Mouse (Mus musculus) right cerebral cortex, postnatal 36 days (tissue): ENCODE measurements around the gene Col4a2.

ENCODE experiments used
- DNase-seq, 2 experiments: peaks; one replicate each; pipeline ENCODE4 v3.0.0; 2022; ENCODE audit warnings: low spot score in 2 of 2, mixed read lengths in 1 of 2

The Col4a2 gene

DNA sequence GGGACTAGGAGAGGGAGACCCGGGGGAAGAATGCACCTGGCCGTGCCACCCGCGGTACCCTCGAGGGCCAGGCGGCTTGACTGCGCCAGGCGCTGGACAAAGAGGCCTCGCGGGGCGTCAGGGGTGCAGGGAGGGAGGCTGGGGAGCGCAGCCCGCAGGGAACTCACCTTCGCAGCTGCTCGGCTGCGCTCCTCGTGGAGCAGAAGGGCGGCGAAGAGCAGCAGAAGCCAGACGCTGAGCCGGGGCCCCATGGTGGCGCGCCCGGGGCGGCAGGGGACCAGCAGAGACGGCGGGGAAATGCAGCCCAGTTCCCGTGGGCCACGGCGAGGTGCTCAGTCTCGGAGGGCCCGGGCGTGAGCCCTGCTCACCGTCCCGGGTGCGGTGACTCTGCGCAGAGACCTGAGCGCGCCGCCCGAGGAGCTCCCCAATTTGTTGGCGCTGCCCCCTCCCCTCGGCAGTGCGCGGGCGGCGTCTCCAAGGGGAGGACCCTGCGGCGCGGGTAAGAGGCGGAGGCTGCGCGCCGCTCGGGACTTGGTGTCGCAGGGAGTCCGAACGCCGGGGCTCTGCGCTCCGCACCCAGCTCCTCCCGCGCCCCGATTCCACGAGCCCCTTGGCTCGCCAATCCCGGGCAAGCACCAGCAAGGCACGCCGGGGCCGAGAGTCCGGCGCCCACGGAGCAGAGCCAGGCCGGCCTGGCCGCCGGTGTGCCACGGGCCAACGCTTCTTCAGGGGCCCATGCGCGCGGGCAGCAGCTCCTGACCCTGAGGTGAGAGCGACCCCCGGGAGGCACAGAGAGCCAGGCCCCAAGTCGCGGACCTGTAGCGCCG lies at the start of gene Col4a2, which contains the start of gene Col4a1:
TSS of gene Col4a2 (plus strand) at position 457 of the 827 bp plus-strand sequence.
TSS of gene Col4a1 (minus strand) at position 478 of the 827 bp plus-strand sequence.
- peak; percentile 73 to 80 for DNase-seq

DNA sequence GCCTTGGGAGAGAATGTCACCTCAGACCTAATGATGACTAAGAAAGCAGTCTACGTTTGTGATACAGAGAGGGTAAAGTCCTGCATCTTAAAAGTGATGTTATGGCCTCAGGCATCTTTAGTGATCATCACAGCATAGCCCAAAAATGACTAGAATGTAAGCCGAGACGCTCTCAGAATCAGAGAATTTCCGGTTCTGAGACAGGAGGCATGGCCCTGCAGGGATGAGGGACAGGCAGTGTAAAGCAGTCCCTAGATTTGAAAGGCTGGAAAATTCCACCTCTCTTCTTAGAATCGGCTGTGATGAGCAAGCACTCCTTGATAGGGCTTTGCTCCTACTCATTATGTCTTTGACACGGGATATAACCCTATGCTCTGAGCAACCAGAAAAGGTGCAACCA lies 48.8 kb upstream of the Col4a2 start:
- DNase-seq = no peak

GRCm38 (mm10) chr8:11265971-11266370 lies 46.6 kb upstream of the Col4a2 start:
- DNase-seq = no peak

GRCm38 (mm10) chr8:11266471-11266870 lies 46.1 kb upstream of the Col4a2 start:
- no peak for DNase-seq

DNA sequence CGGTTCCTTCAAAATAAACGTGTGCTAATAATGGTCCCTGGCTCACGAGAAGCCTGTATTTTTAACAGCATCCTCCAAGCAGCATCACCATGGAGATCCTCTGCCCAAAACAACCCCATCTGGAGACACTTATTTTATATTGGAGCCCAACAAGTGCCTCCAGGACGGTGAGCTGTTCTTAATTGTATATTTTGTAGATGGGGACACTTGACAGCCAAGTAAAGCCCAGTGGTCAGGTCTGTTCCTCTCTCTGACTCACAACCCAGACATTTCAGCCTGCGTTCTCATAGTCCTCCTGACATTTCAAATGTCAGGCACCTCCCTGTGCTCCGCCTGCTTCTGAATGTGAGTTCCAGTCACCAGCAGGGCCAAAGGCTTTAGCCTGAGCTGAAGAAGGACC lies 43.9 kb upstream of the Col4a2 start:
- DNase-seq = no peak

- DNase-seq = no peak
Observed at GRCm38 (mm10) chr8:11270826-11271225, 41.8 kb upstream of the Col4a2 start.

GRCm38 (mm10) chr8:11272205-11272604 lies 40.4 kb upstream of the Col4a2 start:
- DNase-seq = no peak

DNA sequence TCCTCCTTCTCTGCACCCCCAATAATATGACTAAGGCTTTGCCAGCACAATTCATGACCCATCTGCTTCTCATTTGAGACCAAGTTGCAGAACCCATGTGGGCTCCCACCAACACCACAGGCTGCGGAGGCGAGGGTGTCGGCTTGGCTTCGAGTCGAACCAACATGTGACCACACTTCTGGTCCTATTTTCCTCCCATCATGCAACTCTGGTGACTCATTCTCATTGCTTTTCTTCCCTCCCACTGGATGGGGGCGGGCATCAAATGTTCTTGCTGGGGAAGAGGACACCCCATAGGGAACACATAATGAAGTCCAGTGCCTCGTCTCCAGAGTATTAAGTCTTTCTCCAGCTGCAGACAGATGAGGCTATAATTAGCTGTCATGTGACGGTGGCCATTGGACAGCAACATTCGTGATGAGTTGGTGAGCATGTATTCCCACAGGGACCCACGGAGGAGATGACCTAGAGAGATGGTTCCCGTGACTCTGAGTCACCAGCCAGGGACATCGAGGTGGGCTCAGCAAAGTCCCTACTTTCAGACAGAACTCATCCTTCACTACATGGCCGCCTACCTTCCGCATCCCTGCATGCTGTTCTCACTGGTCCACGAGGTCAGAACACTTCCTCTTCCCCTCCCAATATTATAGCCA lies 39.0 kb upstream of the Col4a2 start:
- DNase-seq = peak; percentile 87 to 92

- no peak for DNase-seq
Observed at GRCm38 (mm10) chr8:11274415-11274814, 38.2 kb upstream of the Col4a2 start.

DNA sequence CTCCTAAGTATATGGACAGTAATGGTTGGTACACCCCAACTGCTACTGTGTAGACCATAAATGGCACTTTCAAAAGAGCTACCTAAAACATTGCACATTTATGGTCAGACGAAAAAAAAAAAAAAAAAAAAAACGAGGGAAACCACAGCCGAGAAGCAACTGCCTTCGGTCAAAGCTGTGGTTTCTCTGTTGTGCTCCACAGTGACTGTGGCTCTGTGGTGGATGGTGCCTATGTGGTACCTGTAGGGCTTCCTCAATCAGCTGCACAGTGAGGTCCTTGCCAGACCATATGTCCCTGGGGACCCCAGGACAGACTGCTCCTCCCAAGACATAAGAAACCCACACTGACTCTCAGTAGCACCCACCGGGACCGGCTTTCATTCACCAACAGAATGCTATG lies 36.3 kb upstream of the Col4a2 start:
- DNase-seq = no peak

DNA sequence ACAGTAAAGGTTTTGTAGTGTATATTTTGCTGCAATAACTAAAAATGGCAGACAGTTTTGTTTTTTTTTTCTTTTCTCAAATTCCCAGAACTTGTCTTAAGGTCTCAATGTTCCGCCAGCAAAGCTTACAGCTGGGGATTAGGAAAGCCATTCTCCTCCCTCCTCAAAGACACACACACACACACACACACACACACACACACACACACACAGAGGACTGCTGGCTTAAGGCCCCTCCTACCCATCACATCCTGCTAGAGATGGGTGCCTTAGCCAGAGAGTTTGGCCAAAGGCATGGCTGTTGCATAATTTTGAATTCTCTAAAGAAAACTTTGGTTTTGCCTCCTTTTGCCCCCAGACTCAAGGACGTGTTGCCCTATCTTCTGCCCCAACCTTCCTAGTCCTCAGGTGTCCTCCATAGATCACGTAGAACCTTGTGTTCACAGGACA lies 35.0 kb upstream of the Col4a2 start:
- DNase-seq = no peak

- DNase-seq = no peak
Observed at GRCm38 (mm10) chr8:11278101-11278611, 34.4 kb upstream of the Col4a2 start.

DNA sequence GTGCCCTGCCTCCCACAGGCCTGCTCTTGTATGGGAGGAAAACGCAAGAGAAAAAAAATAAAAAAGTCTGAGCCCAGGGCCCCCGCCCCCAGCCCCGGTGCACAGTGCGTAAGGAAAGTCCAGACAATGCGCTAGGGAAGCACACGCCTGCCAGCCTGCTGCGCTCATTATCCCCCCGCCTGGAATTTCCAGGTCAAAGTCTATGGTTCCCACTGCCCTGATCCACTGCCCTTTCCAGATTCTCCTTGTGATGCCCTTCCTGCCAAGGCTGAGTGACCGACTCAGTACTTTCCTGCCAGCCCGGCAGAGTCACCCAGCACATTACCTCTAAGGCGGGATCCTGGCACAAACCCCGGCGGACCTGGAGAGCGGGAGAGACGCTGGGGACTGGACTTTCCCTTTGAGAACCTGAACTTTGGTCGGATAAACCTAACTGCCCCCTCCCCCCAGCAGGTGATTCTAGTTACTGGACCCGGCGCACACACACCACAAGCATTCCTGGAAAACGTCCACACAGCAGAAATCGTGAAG lies 33.2 kb upstream of the Col4a2 start:
- no peak for DNase-seq

DNA sequence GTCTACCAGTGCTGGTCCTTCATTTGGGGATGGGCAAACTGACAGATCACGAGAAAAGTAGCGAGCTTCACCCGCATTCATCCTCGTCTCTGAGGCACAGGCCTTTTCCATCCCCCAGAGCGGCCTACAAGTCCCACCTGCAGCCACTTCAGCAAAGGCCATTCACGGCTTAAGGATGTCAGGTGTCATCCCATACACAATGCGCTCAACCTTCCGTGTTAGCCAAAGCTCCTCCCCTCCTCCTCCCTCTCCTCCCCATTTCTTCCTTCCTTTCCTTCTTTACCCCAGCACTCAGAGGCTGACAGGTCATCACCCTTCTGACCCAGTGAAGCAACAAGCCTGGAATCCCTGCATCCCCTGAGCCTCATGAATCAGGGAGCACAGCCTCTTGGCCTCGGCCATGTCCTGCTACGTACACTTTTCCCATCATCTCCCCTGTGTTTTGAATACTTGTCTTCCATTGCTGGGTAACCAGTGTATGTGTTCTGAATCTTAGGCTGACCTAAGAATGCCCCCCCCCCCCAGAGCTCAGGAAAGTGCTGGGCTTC lies 31.8 kb upstream of the Col4a2 start:
- no peak for DNase-seq

- no peak for DNase-seq
Observed at GRCm38 (mm10) chr8:11282139-11282538, 30.5 kb upstream of the Col4a2 start.

- no peak for DNase-seq
Observed at GRCm38 (mm10) chr8:11282696-11283095, 29.9 kb upstream of the Col4a2 start.

- DNase-seq = no peak
Observed at GRCm38 (mm10) chr8:11283217-11283616, 29.4 kb upstream of the Col4a2 start.

- no peak for DNase-seq
Observed at GRCm38 (mm10) chr8:11285437-11285836, 27.2 kb upstream of the Col4a2 start.

GRCm38 (mm10) chr8:11287139-11287538 lies 25.5 kb upstream of the Col4a2 start:
- no peak for DNase-seq

DNA sequence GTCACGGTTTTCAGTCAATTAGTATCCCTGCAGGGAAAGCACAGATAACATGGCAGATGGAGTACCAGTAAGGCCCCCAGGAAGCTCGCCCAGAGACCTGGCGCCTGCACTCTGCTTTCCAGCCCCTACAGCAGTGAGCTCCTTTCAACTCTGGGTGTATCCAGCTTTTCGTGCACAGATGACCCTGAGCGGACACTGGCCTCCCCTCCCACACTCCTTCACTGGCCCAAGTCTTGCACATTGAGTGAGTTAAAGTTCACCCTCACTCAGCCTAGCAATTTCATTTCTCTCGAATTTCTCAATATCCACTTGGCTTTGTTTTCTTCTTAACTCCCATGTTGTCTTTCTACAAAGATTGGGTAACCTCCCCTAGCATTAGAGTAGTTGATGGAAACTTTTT lies 24.3 kb upstream of the Col4a2 start:
- DNase-seq = no peak

DNA sequence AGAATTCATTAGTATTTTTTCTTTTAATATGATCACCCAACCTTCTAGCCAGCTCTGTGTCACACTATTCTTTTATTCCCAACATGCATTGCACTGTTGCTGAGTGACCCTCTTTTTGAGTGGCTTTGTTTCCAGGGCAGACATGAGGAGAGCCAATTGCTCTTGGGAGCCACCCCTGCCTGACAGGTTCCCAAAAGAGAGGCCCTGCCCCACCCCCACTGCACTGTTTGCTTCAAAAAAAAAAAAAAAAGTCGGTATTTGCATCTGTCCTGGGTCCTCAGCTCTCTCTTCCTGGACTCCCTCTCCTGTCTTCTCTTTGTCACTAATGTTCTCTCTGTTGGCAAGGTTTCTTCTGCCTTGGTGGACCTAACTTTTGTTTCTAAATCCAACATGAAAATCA lies 22.1 kb upstream of the Col4a2 start:
- no peak for DNase-seq

DNA sequence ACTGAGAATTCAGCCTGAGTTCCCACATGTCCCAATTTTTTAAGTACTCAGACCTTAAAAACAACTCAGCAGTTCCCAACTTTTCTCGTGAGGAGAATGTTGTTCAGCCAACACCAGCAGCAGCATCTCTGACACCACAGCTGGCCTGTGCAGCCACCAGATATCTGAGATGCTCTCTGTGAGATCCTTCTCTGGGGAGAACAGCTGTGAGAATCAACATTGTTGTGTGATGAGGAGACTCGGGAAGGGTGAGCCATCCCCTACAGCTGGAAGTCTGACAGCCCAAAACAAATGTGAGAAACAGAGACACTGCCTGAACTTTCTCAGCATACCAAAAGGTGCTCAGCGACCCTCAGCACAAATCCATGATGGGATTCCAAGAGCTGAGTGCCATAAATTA lies 20.0 kb upstream of the Col4a2 start:
- no peak for DNase-seq
